Mouse (Mus musculus) liver, embryonic 15.5 days (tissue): Measurements from ENCODE around the gene Eps15l1. TPM values are rescaled to one million over a fixed set of nuclear protein-coding genes. Genes with fewer than 3 reads are reported as not detected.

ENCODE experiments used
- ATAC-seq: fragments of 200-750 bp; cut with Nextera tagmentation; 2 replicates; pipeline ENCODE4 v1.8.0; 2017; ENCODE audit warnings: moderate number of reproducible peaks, mild to moderate bottlenecking, moderate library complexity; ENCODE audit not compliant: insufficient read depth
- H3K27ac ChIP-seq: fragments of 300-500 bp; sonication (generic); replicated peaks from 2 replicates; pipeline ENCODE4 v1.5.1; 2015; ENCODE audit warnings: mild to moderate bottlenecking, inconsistent platforms
- H3K27me3 ChIP-seq: fragments of 300-500 bp; sonication (generic); 2 replicates; pipeline ENCODE4 v1.6.1; 2015; ENCODE audit warnings: mild to moderate bottlenecking, inconsistent platforms
- H3K36me3 ChIP-seq: fragments of 300-500 bp; sonication (generic); replicated peaks from 2 replicates; pipeline ENCODE4 v1.6.1; 2015; ENCODE audit warnings: moderate library complexity, mild to moderate bottlenecking, inconsistent platforms
- H3K4me1 ChIP-seq: fragments of 300-500 bp; sonication (generic); replicated peaks from 2 replicates; pipeline ENCODE4 v1.6.1; 2015; ENCODE audit warnings: inconsistent platforms
- H3K4me2 ChIP-seq: fragments of 300-500 bp; sonication (generic); 2 replicates; pipeline ENCODE4 v1.6.1; 2015; ENCODE audit warnings: moderate library complexity, mild to moderate bottlenecking, inconsistent platforms
- H3K4me3 ChIP-seq: fragments of 300-500 bp; sonication (generic); replicated peaks from 2 replicates; pipeline ENCODE4 v1.5.1; 2015; ENCODE audit warnings: mild to moderate bottlenecking, inconsistent platforms
- H3K9ac ChIP-seq: fragments of 300-500 bp; sonication (generic); 2 replicates; pipeline ENCODE4 v1.6.1; 2015; ENCODE audit warnings: moderate library complexity, mild to moderate bottlenecking, inconsistent platforms
- H3K9me3 ChIP-seq: fragments of 300-500 bp; sonication (generic); replicated peaks from 2 replicates; pipeline ENCODE4 v1.6.1; 2016; ENCODE audit warnings: inconsistent platforms
- whole genome bisulfite sequencing: fragments of 180-500 bp; shearing (Covaris S2); methylation state at CpG from one replicate; pipeline ENCODE4 v1.1.7; 2015; ENCODE audit warnings: mixed read lengths; ENCODE audit not compliant: insufficient replicate concordance; 5-methylcytosine and 5-hydroxymethylcytosine counted together
- polyA plus RNA-seq: library from polyadenylated mRNA; unstranded; fragments of >200 nt; fragmentation: Nextera tagmentation; extraction: Ambion mirVana; gene quantifications from 2 replicates; pipeline ENCODE4 v1.2.1, GENCODE M21; 2015

Eps15l1 gene
- polyA plus RNA-seq, 1 experiment from 2014 or later: 19.4 TPM

DNA sequence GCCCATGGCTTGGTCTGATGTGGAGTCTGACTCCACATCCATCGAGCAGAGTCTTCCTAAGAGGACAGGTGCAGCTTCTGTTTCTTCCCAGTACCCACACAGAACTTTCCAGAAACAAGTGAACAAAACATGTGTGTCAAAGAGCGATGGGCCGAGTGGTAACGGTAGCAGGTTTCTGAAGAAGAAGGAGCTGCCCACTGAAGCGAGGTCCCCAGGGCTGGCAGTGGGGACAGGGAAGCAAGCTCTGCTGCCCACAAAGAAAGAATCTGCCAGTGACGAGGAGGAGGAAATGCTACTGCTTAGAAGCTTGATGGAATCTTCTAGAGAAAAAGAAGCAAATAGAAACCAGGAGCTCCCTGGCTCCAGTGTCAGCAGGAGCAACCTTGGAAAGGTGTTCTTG is 23.8 kb upstream of the Eps15l1 start:
- Histone ChIP-seq H3K36me3 (peaks cover 11% of the 10 kb centered on the region), H3K27me3 (no peaks in the 10 kb centered on the region), H3K4me2 (no peak overlapping the region), H3K27ac (no peak overlapping the region), H3K4me1 (peaks cover 18% of the 10 kb centered on the region), H3K4me3 (no peak overlapping the region), H3K9ac (no peak overlapping the region), H3K9me3 (no peaks in the 10 kb centered on the region)
- ATAC-seq: no peak
- 76% methylated on average over 6 of the region's 6 CpGs for WGBS

DNA sequence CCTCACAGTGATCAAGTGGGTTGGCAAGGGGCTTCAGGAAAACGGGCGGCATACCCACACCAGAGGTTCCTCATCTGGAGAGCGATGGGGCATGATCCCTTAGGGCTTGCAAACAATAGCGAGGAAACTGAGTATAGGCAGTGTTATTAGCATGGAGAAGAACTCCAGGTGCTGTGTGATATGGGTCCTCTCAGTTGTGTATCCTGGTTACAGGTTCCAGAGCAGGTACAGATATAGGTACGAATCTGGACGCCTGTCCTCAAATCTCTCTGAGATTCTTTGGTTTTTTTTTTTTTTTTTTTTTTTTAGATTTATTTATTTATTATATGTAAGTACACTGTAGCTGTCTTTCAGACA is 22.7 kb upstream of the Eps15l1 start:
- peak; percentile 46 for ATAC-seq
- H3K27me3 ChIP-seq: no peaks in the 10 kb centered on the region
- peaks cover 18% of the 10 kb centered on the region for H3K4me1 ChIP-seq
- H3K36me3 ChIP-seq: 0 out of 2 replicates have a peak, but pooled peaks cover 4% of the 10 kb centered on the region
- peak overlapping the region; percentile 88 for H3K4me2 ChIP-seq
- peak overlapping the region; percentile 29; the same call in 1 of the 2 replicates for H3K27ac ChIP-seq
- H3K9me3 ChIP-seq: no peaks in the 10 kb centered on the region
- WGBS: 33% methylated on average over 6 of the region's 6 CpGs
- peak overlapping the region; percentile 60 for H3K4me3 ChIP-seq
- H3K9ac ChIP-seq: peak overlapping the region; percentile 39; the same call in 1 of the 2 replicates

DNA sequence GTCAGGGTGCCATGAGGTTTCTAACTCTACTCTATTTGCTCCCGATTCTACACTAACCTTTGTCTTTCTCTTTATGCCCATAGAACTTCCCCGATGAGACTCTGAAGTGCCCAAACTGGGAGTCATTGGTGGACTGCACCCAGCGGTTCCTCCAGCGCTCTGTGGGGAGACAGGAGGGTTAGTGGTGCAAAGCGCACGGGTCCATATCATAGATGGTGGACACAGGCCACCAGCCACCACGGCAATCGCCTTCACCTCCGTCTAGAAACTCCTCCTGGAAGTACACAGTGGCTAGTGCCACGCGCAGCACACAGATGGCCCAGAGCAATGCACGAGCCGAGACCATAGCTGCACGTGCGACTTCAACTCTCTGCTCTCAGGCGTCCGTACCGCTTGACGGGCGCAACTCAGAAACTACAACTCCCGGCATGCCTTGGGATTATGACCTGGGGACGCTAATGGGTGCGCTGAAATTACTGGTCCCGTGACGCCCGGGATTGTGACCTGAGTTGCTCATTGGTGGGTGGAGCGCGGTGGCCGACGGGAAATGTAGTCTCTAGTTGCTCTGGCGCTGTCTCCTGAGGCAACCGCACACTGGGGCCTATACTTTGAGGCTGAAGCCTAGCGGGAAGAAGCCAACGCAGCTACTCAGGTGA is 22.2 kb upstream of the Eps15l1 start, which contains the start of the genes Calr3 and 1700030K09Rik:
Gene Calr3, minus strand, starts transcription at position 533 of the 656 bp plus-strand sequence.
Gene 1700030K09Rik, plus strand, starts transcription at position 543 of the 656 bp plus-strand sequence.
- peak; percentile 100 for ATAC-seq
- Histone ChIP-seq H3K9ac (peak within 1 kb of the TSS; percentile 57), H3K4me2 (peak within 1 kb of the TSS; percentile 88), H3K27ac (peak within 1 kb of the TSS; percentile 29; the same call in 1 of the 2 replicates), H3K27me3 (no peaks in the 10 kb centered on the region), H3K4me1 (peaks cover 18% of the 10 kb centered on the region), H3K9me3 (no peaks in the 10 kb centered on the region), H3K36me3 (0 out of 2 replicates have a peak, but pooled peaks cover 4% of the 10 kb centered on the region), H3K4me3 (peak within 1 kb of the TSS; percentile 60)
- WGBS: 5% methylated on average over 34 of the region's 34 CpGs

DNA sequence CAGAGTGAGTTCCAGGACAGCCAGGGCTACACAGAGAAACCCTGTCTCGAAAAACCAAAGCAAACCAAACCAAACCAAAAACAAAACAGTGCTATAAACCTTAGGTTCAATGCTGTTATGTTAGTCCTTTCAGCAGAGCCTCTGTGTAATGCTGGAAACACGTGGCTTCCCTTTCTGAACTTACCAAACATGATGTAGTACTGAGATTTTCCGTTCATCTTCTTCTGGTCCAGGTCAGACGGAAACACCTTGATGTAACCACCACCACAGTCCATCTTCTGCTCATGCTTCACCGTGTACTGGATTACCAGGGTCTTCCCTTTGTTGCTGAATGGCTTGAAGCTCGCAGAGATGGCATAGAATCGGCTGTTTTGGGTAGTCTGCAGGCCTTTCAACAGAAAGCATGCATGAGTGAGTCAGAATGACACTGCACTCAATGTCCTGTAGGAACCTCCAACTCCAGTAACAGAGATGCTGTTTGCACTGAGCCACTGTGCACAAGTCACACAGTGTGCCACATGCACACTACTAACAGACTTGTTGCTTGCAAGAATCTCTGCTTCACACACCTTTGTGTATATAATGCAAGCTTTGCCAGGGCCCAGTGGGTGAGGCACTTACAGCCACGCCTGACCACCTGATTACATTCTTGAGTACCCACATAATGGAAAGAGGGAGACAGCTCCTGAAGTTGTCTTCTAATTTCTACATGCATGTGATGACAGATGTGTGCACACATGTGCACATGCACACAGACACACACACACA is 17.2 kb upstream of the Eps15l1 start:
- H3K4me3 ChIP-seq: no peak overlapping the region
- H3K9me3 ChIP-seq: no peaks in the 10 kb centered on the region
- H3K4me2 ChIP-seq: no peak overlapping the region
- no peak overlapping the region for H3K27ac ChIP-seq
- H3K27me3 ChIP-seq: no peaks in the 10 kb centered on the region
- no peak overlapping the region for H3K9ac ChIP-seq
- 57% methylated on average over 8 of the region's 8 CpGs for WGBS
- ATAC-seq: no peak
- H3K4me1 ChIP-seq: peaks cover 9% of the 10 kb centered on the region
- H3K36me3 ChIP-seq: no peaks in the 10 kb centered on the region

DNA sequence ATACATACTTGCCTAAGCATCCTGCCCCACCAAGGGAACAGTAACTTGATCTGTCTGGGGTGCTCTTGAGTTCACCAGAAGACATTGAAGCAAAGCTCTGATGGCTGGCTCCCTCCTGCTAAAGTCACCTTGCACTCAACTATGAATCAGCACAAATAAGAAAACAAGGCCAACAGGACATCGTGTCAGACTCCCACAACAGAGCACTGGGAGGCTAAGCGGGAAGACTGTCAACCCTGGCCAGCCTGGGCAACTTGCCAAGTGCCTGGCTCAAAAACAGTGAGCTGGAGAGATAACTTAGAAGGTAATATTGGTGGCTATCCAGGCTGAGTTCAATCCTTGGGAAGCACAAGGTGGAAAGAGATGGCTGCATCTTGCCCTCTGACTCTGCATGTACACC is 13.7 kb upstream of the Eps15l1 start:
- Histone ChIP-seq H3K4me2 (no peak overlapping the region), H3K4me1 (no peaks in the 10 kb centered on the region), H3K27me3 (no peaks in the 10 kb centered on the region), H3K4me3 (no peak overlapping the region), H3K9ac (no peak overlapping the region), H3K9me3 (no peaks in the 10 kb centered on the region), H3K27ac (no peak overlapping the region), H3K36me3 (no peaks in the 10 kb centered on the region)
- no peak for ATAC-seq
- WGBS: 13% methylated on average over 2 of the region's 2 CpGs

DNA sequence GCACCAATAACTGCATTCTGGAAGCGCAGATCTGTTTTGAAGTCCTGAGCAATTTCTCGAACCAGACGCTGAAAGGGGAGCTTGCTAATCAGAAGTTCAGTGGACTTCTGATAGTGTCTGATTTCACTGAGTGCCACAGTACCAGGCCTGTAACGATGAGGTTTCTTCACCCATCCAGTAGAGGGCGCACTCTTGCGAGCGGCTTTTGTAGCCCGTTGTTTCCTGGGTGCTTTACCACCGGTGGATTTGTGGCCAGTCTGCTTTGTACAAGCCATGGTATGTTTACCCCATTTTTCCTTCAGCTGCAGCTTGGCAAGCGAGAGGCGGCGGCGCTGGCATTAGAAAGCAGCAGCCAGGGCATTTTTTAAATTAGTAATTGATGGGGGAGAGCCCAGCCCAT is 8.4 kb upstream of the Eps15l1 start:
- Histone ChIP-seq H3K9ac (no peak overlapping the region), H3K4me3 (no peak overlapping the region), H3K27me3 (no peaks in the 10 kb centered on the region), H3K4me1 (no peaks in the 10 kb centered on the region), H3K9me3 (no peaks in the 10 kb centered on the region), H3K27ac (no peak overlapping the region), H3K36me3 (no peaks in the 10 kb centered on the region), H3K4me2 (no peak overlapping the region)
- ATAC-seq: no peak
- WGBS: 39% methylated on average over 13 of the region's 13 CpGs

DNA sequence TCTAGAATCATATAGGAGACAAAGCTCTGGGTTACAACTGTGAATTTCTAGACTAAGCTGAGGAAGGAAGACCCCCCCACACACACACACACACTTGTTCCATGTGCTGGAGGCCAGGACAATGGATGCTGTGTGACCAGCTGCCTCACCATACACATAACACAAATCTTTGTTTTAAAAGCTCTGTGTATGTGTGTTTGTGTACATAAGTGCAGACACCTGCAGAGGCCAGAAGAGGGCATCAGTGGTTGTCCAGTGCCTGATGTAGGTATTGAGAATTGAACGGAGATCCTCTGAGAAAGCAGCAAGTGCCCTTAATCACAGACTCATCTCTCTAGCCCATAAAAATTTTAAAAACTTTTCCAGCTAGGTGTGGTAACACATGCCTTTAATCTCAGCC is 1.7 kb upstream of the Eps15l1 start:
- no peak overlapping the region for H3K4me2 ChIP-seq
- no peaks in the 10 kb centered on the region for H3K27me3 ChIP-seq
- 56% methylated on average over 1 of the region's 1 CpGs for WGBS
- no peak overlapping the region for H3K9ac ChIP-seq
- no peak overlapping the region for H3K4me3 ChIP-seq
- H3K36me3 ChIP-seq: 0 out of 2 replicates have a peak, but pooled peaks cover 8% of the 10 kb centered on the region
- no peak for ATAC-seq
- H3K27ac ChIP-seq: no peak overlapping the region
- H3K4me1 ChIP-seq: peaks cover 40% of the 10 kb centered on the region
- no peaks in the 10 kb centered on the region for H3K9me3 ChIP-seq

DNA sequence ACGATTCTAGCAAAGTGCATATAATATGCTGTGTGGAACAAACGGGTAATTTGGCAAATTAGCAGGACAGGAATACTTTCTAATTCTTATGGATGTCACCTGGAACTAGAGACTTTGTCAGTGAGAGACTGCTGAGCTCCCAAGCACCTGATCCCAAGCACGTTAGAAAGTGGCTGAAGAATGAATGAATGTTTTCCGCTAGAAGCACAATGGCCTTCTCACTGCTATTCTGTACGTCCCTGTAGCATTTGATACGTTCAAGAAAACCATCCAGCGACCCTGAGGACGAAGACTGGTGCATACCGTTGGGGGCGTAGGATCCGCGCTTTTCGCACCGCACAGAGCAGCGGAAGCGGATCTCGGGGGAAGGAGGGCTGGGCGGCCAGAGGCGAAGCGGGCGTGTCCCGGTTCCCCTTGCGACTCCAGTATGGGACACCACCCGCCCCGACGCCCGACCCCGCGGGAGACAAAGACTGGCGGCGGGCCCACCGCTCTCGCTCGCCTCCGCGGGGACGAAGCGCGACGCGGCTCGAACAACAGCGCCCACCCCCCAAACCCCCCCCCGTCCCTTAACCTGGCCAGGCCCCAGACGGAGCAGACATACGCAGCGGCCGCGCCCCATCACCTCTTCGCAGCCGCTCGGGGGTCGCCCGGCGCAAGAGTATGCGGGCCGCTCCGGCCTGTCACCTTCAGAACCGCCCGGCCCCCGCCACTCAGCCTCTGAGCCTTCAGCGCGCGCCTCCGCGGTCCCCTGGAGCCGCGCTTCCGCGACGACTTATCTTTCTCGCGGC is 494 bp downstream of the Eps15l1 start:
- WGBS: 2% methylated on average over 63 of the region's 73 CpGs
- peak overlapping the region; percentile 92 for H3K9ac ChIP-seq
- H3K4me3 ChIP-seq: peak overlapping the region; percentile 92
- peak overlapping the region; percentile 94 for H3K4me2 ChIP-seq
- H3K9me3 ChIP-seq: no peaks in the 10 kb centered on the region
- H3K4me1 ChIP-seq: peaks cover 62% of the 10 kb centered on the region
- H3K36me3 ChIP-seq: 0 out of 2 replicates have a peak, but pooled peaks cover 8% of the 10 kb centered on the region
- no peaks in the 10 kb centered on the region for H3K27me3 ChIP-seq
- ATAC-seq: peak; percentile 57
- H3K27ac ChIP-seq: peak overlapping the region; percentile 97

DNA sequence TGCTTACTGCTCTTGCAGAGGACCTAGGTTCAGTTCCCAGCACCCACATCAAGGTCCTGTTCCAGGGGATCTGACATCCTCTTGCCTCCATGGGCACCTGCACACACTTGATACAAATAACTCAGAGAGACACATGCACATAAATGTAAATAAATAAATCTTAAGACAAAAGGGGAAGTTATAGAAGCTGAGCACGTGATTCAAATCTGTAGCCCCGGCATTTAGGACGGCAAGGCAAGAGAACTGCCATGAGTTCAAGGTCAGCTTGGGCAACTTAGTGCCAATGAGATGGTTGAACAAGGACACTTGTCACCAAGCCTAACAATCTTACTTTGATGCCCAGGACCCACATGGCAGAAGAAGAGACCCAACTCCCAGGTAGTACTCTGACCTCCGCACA is 3.2 kb downstream of the Eps15l1 start:
- no peak for ATAC-seq
- 79% methylated on average over 4 of the region's 4 CpGs for WGBS
- Histone ChIP-seq H3K9me3 (no peaks in the 10 kb centered on the region), H3K36me3 (0 out of 2 replicates have a peak, but pooled peaks cover 8% of the 10 kb centered on the region), H3K4me1 (peaks cover 88% of the 10 kb centered on the region), H3K27ac (peak overlapping the region; percentile 98; the same call in 1 of the 2 replicates), H3K4me2 (no peak overlapping the region), H3K9ac (no peak overlapping the region), H3K27me3 (no peaks in the 10 kb centered on the region), H3K4me3 (no peak overlapping the region)

DNA sequence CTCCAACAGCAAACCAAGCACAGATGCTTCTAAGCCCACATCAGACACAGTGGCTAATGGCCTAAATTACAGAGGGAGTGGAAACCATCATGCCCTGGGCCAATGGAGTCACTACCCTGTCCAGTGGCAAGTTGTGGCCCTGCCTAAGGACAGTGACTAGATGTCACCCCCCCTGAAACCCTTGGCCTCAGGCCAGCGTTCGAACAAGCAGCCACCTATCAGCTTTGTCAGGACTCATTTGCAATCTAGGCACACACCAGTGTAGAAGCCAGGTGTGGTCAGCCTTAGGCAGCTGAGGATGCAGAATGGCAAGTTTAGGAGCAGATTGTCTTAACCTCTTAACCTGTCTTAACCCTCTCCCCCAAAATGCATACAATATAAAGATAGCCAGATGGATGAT is 6.0 kb downstream of the Eps15l1 start:
- Histone ChIP-seq H3K27me3 (no peaks in the 10 kb centered on the region), H3K36me3 (peaks cover 22% of the 10 kb centered on the region), H3K9ac (peak overlapping the region; percentile 47), H3K9me3 (no peaks in the 10 kb centered on the region), H3K4me1 (peaks cover 100% of the 10 kb centered on the region), H3K4me3 (no peak overlapping the region), H3K27ac (peak overlapping the region; percentile 98), H3K4me2 (peak overlapping the region; percentile 73)
- no peak for ATAC-seq
- 28% methylated on average over 2 of the region's 2 CpGs for WGBS

DNA sequence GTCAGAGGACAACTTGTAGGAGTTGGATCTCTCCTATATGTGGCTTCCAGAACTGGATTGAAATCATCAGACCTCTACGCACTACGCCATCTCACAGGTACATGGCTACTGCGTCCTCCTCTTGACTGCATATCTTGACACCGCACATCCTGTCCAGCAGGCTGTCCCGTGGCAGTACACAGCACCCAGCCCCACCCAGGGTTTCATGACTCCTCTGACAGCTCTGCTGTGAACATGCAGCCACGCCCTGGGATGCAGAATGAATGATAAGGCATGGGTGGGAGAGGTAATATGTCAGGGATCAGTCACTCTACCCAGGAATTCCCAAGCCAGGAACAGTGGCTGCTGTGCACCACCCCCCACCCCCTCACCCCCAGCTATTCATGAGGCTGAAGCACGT is 7.4 kb downstream of the Eps15l1 start:
- peak overlapping the region; percentile 32 for H3K4me3 ChIP-seq
- peak overlapping the region; percentile 98 for H3K27ac ChIP-seq
- peak; percentile 99 for ATAC-seq

More for the DNA sequence above, 7.4 kb downstream of the Eps15l1 start:
- Histone ChIP-seq H3K4me2 (peak overlapping the region; percentile 73), H3K4me1 (peaks cover 99% of the 10 kb centered on the region), H3K27me3 (no peaks in the 10 kb centered on the region), H3K9me3 (no peaks in the 10 kb centered on the region), H3K9ac (peak overlapping the region; percentile 52), H3K36me3 (peaks cover 22% of the 10 kb centered on the region)
- WGBS: 19% methylated on average over 7 of the region's 7 CpGs
